Mouse (Mus musculus) lung, embryonic 14.5 days (tissue): ENCODE data around the gene Shisa8. TPM values are rescaled to one million over a fixed set of nuclear protein-coding genes. Genes with fewer than 3 reads are reported as not detected.

Source experiments
- ATAC-seq: fragments of 200-750 bp; cut with Nextera tagmentation; 2 replicates; pipeline ENCODE4 v1.8.0; 2017; ENCODE audit warnings: mild to moderate bottlenecking, moderate TSS enrichment, moderate library complexity; ENCODE audit not compliant: insufficient read depth
- DNase-seq: peaks from one replicate; pipeline ENCODE4 v3.0.0-alpha.2; 2015
- H3K27ac ChIP-seq: fragments of 300-500 bp; sonication (generic); 2 replicates; pipeline ENCODE4 v1.5.1; 2014; ENCODE audit warnings: low read depth, mild to moderate bottlenecking, moderate library complexity
- H3K27me3 ChIP-seq: fragments of 300-500 bp; sonication (generic); 2 replicates; pipeline ENCODE4 v1.6.1; 2014; ENCODE audit warnings: low read length, control low read depth; ENCODE audit not compliant: insufficient read depth
- H3K36me3 ChIP-seq: fragments of 300-500 bp; sonication (generic); 2 replicates; pipeline ENCODE4 v1.6.1; 2014; ENCODE audit warnings: control low read depth; ENCODE audit not compliant: insufficient read depth
- H3K4me1 ChIP-seq: fragments of 300-500 bp; sonication (generic); 2 replicates; pipeline ENCODE4 v1.6.1; 2014; ENCODE audit warnings: antibody characterized with exemption, control low read depth; ENCODE audit not compliant: insufficient read depth
- H3K4me2 ChIP-seq: fragments of 300-500 bp; sonication (generic); 2 replicates; pipeline ENCODE4 v1.6.1; 2014; ENCODE audit warnings: mild to moderate bottlenecking
- H3K4me3 ChIP-seq: fragments of 300-500 bp; sonication (generic); 2 replicates; pipeline ENCODE4 v1.5.1; 2014; ENCODE audit warnings: low read depth, low read length
- H3K9ac ChIP-seq: fragments of 300-500 bp; sonication (generic); 2 replicates; pipeline ENCODE4 v1.6.1; 2014
- H3K9me3 ChIP-seq: fragments of 300-500 bp; sonication (generic); 2 replicates; pipeline ENCODE4 v1.6.1; 2016; ENCODE audit warnings: low read depth, low read length, control low read depth
- CTCF ChIP-seq: IDR thresholded peaks from 2 replicates; pipeline ENCODE4 v1.5.1; 2016; ENCODE audit warnings: antibody characterized with exemption, low read depth
- WGBS: fragments of 180-500 bp; shearing (Covaris S2); extraction: QIAGEN DNeasy Blood & Tissue Kit; methylation state at CpG from one replicate; pipeline ENCODE4 v1.1.7; 2014; 5-methylcytosine and 5-hydroxymethylcytosine counted together
- microRNA counts: library from miRNA; unstranded; fragments of <30 nt; microRNA quantifications from one replicate; lab custom pipeline; 2016
- microRNA-seq: library from miRNA; unstranded; fragments of <30 nt; microRNA quantifications from one replicate; pipeline ENCODE4, GENCODE M21; 2016; ENCODE audit warnings: borderline number of aligned reads
- polyA plus RNA-seq: library from polyadenylated mRNA; unstranded; fragments of >200 nt; fragmentation: Nextera tagmentation; extraction: Ambion mirVana; gene quantifications from 2 replicates; pipeline ENCODE4 v1.2.1, GENCODE M21; 2014

The Shisa8 gene
- polyA plus RNA-seq, 1 experiment from 2014 or later, result 0.20 TPM

- H3K9me3 ChIP-seq, result no peaks in the 10 kb centered on the region
- 0 out of 2 replicates have a peak overlapping the region, but pooled peaks have one; percentile 21 for H3K9ac ChIP-seq
- TF ChIP-seq CTCF, result no peak
- H3K27ac ChIP-seq, result no peak overlapping the region
- H3K4me3 ChIP-seq, result no peak overlapping the region
- no peaks in the 10 kb centered on the region for H3K36me3 ChIP-seq
- peaks cover 15% of the 10 kb centered on the region for H3K4me1 ChIP-seq
- DNase-seq (no peak), ATAC-seq (no peak)
- 49% methylated on average over 11 of the region's 11 CpGs for WGBS
- H3K27me3 ChIP-seq, result no peaks in the 10 kb centered on the region
- H3K4me2 ChIP-seq, result no peak overlapping the region
Measured at GRCm38 (mm10) chr15:82160731-82161640, 51.6 kb downstream of the Shisa8 start.

- WGBS, result 79% methylated on average over 9 of the region's 9 CpGs
- Histone ChIP-seq H3K27me3 (no peaks in the 10 kb centered on the region), H3K27ac (peak overlapping the region; percentile 89), H3K4me2 (no peak overlapping the region), H3K9me3 (no peaks in the 10 kb centered on the region), H3K36me3 (no peaks in the 10 kb centered on the region), H3K4me1 (peaks cover 15% of the 10 kb centered on the region), H3K4me3 (no peak overlapping the region), H3K9ac (no peak overlapping the region)
- ATAC-seq, result no peak
- TF ChIP-seq CTCF, result no peak
- no peak for DNase-seq
Measured at GRCm38 (mm10) chr15:82159471-82159870, 53.1 kb downstream of the Shisa8 start.

GRCm38 (mm10) chr15:82158243-82159035 is 54.2 kb downstream of the Shisa8 start:
- H3K9ac ChIP-seq, result peak overlapping the region; percentile 21; the same call in 1 of the 2 replicates
- DNase-seq, result peak; percentile 77
- ATAC-seq, result peak; percentile 82; the same call in 1 of the 2 replicates

GRCm38 (mm10) chr15:82156902-82157301 is 55.7 kb downstream of the Shisa8 start:
- no peak overlapping the region for H3K27ac ChIP-seq
- H3K9ac ChIP-seq, result no peak overlapping the region
- H3K4me1 ChIP-seq, result peaks cover 15% of the 10 kb centered on the region; the same call in 1 of the 2 replicates
- H3K4me3 ChIP-seq, result no peak overlapping the region
- WGBS, result 71% methylated on average over 10 of the region's 10 CpGs
- 0 out of 2 replicates have a peak, but pooled peaks cover 3% of the 10 kb centered on the region for H3K36me3 ChIP-seq
- ATAC-seq (no peak), DNase-seq (no peak)
- H3K9me3 ChIP-seq, result no peaks in the 10 kb centered on the region
- H3K4me2 ChIP-seq, result no peak overlapping the region
- TF ChIP-seq CTCF, result no peak
- no peaks in the 10 kb centered on the region for H3K27me3 ChIP-seq

More at GRCm38 (mm10) chr15:82158243-82159035, 54.2 kb downstream of the Shisa8 start:
- no peak for TF ChIP-seq CTCF
- Histone ChIP-seq H3K4me2 (peak overlapping the region; percentile 32; the same call in 1 of the 2 replicates), H3K36me3 (no peaks in the 10 kb centered on the region), H3K9me3 (no peaks in the 10 kb centered on the region), H3K4me3 (no peak overlapping the region), H3K4me1 (peaks cover 15% of the 10 kb centered on the region; the same call in 1 of the 2 replicates), H3K27me3 (no peaks in the 10 kb centered on the region), H3K27ac (peak overlapping the region; percentile 89)
- WGBS, result 29% methylated on average over 17 of the region's 17 CpGs

- Histone ChIP-seq H3K4me1 (peaks cover 14% of the 10 kb centered on the region; the same call in 1 of the 2 replicates), H3K4me2 (no peak overlapping the region), H3K4me3 (no peak overlapping the region), H3K9ac (no peak overlapping the region), H3K36me3 (0 out of 2 replicates have a peak, but pooled peaks cover 3% of the 10 kb centered on the region), H3K27ac (no peak overlapping the region), H3K27me3 (no peaks in the 10 kb centered on the region), H3K9me3 (no peaks in the 10 kb centered on the region)
- WGBS, result 89% methylated on average over 6 of the region's 6 CpGs
- DNase-seq (no peak), ATAC-seq (no peak)
- no peak for TF ChIP-seq CTCF
Measured at GRCm38 (mm10) chr15:82156298-82156697, 56.3 kb downstream of the Shisa8 start.

MicroRNAs within 50 kb of the gene (microRNA counts, 519-probe panel; counts per million panel counts)
- microRNA mmu-miR-33 (lab: Ali Mortazavi, UCI), result 2,437 counts per million, percentile 42 among the panel's probes with 10 or more counts

Small RNAs within 50 kb of the gene (microRNA-seq; reads per million reads assigned to microRNA genes)
- 120 reads per million, percentile 52 among the genes with 10 or more reads in this experiment for gene Mir33

Other genes starting within 250 kb of the Shisa8 start
- not detected in 2 replicates for gene 1700029P11Rik, start 232.3 kb downstream of the Shisa8 start, polyA plus RNA-seq
- 92.5 and 93.1 TPM in 2 replicates for gene Xrcc6, start 225.0 kb downstream of the Shisa8 start, polyA plus RNA-seq
- 23.0 and 26.8 TPM in 2 replicates for gene Desi1, start 179.0 kb downstream of the Shisa8 start, polyA plus RNA-seq
- gene Snu13, start 165.2 kb downstream of the Shisa8 start, polyA plus RNA-seq, result 334 and 340 TPM in 2 replicates
- gene 4930407I10Rik, start 153.7 kb downstream of the Shisa8 start, polyA plus RNA-seq, result not detected in 2 replicates
- gene Mei1, start 142.8 kb downstream of the Shisa8 start, polyA plus RNA-seq, result not detected in 2 replicates
- 20.5 and 22.1 TPM in 2 replicates for gene Ccdc134, start 84.9 kb downstream of the Shisa8 start, polyA plus RNA-seq
- 107 and 114 TPM in 2 replicates for gene Srebf2, start 65.6 kb downstream of the Shisa8 start, polyA plus RNA-seq
- 0.22 TPM in 1 of 2 replicates, not detected in the other for gene Tnfrsf13c, start 11.6 kb upstream of the Shisa8 start, polyA plus RNA-seq
- 86.9 and 88.1 TPM in 2 replicates for gene Cenpm, start 31.9 kb upstream of the Shisa8 start, polyA plus RNA-seq
- gene 1500009C09Rik, start 39.6 kb upstream of the Shisa8 start, polyA plus RNA-seq, result not detected in 2 replicates
- gene Sept3, start 62.1 kb upstream of the Shisa8 start, polyA plus RNA-seq, result 8.1 and 8.7 TPM in 2 replicates
- gene Wbp2nl, start 86.1 kb upstream of the Shisa8 start, polyA plus RNA-seq, result 0.42 and 0.57 TPM in 2 replicates
- gene Naga, start 126.1 kb upstream of the Shisa8 start, polyA plus RNA-seq, result 40.3 and 45.9 TPM in 2 replicates
- gene Pheta2, start 126.1 kb upstream of the Shisa8 start, polyA plus RNA-seq, result 13.8 and 14.4 TPM in 2 replicates
- gene Smdt1, start 126.1 kb upstream of the Shisa8 start, polyA plus RNA-seq, result 218 and 226 TPM in 2 replicates
- gene Ndufa6, start 141.5 kb upstream of the Shisa8 start, polyA plus RNA-seq, result 289 and 322 TPM in 2 replicates
- 4.1 and 5.5 TPM in 2 replicates for gene Cyp2d22, start 167.4 kb upstream of the Shisa8 start, polyA plus RNA-seq
- gene Cyp2d11, start 181.2 kb upstream of the Shisa8 start, polyA plus RNA-seq, result not detected in 2 replicates
- gene Cyp2d10, start 194.4 kb upstream of the Shisa8 start, polyA plus RNA-seq, result not detected in 2 replicates
- gene Cyp2d9, start 220.6 kb upstream of the Shisa8 start, polyA plus RNA-seq, result not detected in 2 replicates